Mouse (Mus musculus): ENCODE data around the gene Gstm1. TPM values are rescaled to one million over a fixed set of nuclear protein-coding genes. Genes with fewer than 3 reads are reported as not detected.
A peak's percentile ranks its signal among the peaks of the same experiment; 100 is the strongest.
"Not testable (repeated sequence)": the region's sequence is repeated elsewhere in the genome, so short reads cannot be mapped to it uniquely, and the experiment has no call there.

Gstm1 gene
- polyA plus RNA-seq, 1 experiment from 2014 or later: 136 TPM

DNA sequence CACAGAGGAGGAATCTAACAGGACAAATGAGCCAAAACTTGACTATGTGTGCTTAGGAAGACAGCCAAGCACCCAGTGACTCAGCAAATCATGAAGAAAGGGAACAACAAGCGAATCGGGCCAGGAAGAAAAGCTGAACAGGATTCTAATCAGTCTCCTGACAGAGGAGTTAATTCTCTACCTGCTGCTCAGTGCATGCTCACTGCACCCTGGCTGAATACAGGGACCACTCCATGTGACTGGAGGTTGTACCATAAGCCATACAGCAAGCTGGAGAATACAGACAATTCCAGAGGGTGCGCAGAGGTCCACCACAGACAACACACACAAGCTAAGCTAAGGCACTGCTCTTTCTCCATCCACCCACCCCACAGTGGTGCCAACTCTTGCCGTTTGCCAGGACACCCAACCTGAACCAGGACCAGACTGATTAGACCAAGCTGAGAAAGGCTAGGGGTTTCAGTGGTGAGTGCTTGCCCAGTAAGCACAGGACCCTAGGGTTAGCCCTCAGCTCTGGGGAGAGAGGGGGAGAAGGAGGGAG lies 4.4 kb downstream of the Gstm1 start:
- no peak overlapping the region for H3K4me3 ChIP-seq
- H3K4me2 ChIP-seq: 0 out of 2 replicates have a peak overlapping the region, but pooled peaks have one; percentile 4
- no peaks in the 10 kb centered on the region for H3K27me3 ChIP-seq
- H3K9ac ChIP-seq: no peak overlapping the region
- WGBS: 72% methylated on average over 4 of the region's 4 CpGs
- H3K36me3 ChIP-seq: no peaks in the 10 kb centered on the region
- no peaks in the 10 kb centered on the region for H3K9me3 ChIP-seq
- H3K27ac ChIP-seq (replicated peaks): no peak overlapping the region
- no peak for ATAC-seq (ENCODE audit: low FRiP score, low read depth)
- H3K4me1 ChIP-seq (replicated peaks): peaks cover 32% of the 10 kb centered on the region

DNA sequence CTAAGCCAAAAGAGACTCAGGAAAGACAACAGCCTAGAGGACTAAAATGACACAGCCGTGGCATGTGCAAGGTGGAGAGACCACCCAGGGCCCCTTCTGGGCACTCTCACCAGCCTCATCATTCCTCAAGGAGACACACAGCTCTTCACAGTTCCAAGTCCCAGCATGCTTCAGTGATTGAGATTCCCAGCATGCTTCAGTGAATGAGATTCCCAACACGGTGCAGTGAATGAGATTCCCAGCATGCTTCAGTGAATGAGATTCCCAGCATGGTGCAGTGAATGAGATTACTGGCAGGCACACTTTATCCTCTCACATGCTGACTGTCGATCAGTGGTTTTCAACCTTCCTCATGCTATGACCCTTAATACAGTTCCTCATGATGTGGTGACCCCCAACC lies 6.2 kb downstream of the Gstm1 start:
- peak overlapping the region; percentile 42; the same call in 1 of the 2 replicates for H3K27ac ChIP-seq (replicated peaks)
- no peaks in the 10 kb centered on the region for H3K9me3 ChIP-seq
- no peak overlapping the region for H3K4me3 ChIP-seq
- H3K9ac ChIP-seq: no peak overlapping the region
- no peaks in the 10 kb centered on the region for H3K27me3 ChIP-seq
- no peak overlapping the region for H3K4me2 ChIP-seq
- H3K36me3 ChIP-seq: no peaks in the 10 kb centered on the region
- ATAC-seq (ENCODE audit: low FRiP score, low read depth): peak; percentile 60; the same call in 1 of the 2 replicates
- peaks cover 19% of the 10 kb centered on the region for H3K4me1 ChIP-seq (replicated peaks)
- 25% methylated on average over 3 of the region's 3 CpGs for WGBS

DNA sequence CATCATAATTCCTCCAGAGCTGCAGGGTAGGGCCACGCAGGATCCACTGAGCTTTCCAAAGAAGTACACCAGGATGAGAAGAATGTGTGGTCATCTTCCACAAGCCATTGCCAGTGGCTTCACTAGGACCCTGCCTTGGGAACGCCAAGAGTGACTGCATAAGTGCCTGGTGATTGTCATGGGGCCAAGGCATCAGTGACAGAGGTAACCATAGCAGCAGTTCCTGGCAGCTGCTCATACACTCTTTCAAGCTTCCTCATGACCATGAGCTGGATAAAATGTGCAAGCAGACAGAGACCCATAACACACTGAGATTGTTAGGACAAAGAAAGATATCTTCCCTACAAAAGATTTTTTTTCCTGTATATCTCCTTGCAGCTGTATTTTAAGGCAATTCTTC lies 7.5 kb downstream of the Gstm1 start:
- H3K9me3 ChIP-seq: no peaks in the 10 kb centered on the region
- H3K4me3 ChIP-seq: no peak overlapping the region
- H3K36me3 ChIP-seq: no peaks in the 10 kb centered on the region
- H3K4me2 ChIP-seq: no peak overlapping the region
- H3K27ac ChIP-seq (replicated peaks): no peak overlapping the region
- H3K27me3 ChIP-seq: no peaks in the 10 kb centered on the region
- H3K9ac ChIP-seq: no peak overlapping the region
- WGBS: 59% methylated on average over 2 of the region's 2 CpGs
- ATAC-seq (ENCODE audit: low FRiP score, low read depth): no peak
- H3K4me1 ChIP-seq (replicated peaks): peaks cover 13% of the 10 kb centered on the region; the same call in 1 of the 2 replicates

DNA sequence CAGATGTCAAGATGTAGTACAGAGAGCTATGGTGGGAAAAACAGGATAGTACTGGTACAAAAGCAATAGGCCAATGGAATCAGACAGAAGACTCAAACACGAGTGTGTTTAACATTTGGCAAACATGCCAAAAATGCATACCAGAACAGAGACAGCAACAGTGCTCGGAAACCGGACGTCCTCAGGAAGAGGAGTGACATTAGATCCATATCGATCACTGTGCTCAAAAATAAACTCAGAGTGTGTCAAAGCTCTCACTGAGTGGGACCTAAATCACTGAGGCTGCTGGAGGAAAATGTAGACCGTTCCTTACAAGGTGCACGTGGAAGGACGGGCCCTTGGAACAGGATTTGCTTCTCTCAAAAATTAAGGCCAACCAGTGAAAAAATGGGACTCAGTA lies 15.8 kb downstream of the Gstm1 start:
- no peak overlapping the region for H3K4me2 ChIP-seq
- WGBS: 83% methylated on average over 8 of the region's 8 CpGs
- no peak overlapping the region for H3K27ac ChIP-seq (replicated peaks)
- H3K27me3 ChIP-seq: no peaks in the 10 kb centered on the region
- H3K9ac ChIP-seq: no peak overlapping the region
- no peaks in the 10 kb centered on the region for H3K36me3 ChIP-seq
- ATAC-seq (ENCODE audit: low FRiP score, low read depth): no peak
- H3K9me3 ChIP-seq: no peaks in the 10 kb centered on the region
- no peaks in the 10 kb centered on the region for H3K4me1 ChIP-seq (replicated peaks)
- H3K4me3 ChIP-seq: no peak overlapping the region

DNA sequence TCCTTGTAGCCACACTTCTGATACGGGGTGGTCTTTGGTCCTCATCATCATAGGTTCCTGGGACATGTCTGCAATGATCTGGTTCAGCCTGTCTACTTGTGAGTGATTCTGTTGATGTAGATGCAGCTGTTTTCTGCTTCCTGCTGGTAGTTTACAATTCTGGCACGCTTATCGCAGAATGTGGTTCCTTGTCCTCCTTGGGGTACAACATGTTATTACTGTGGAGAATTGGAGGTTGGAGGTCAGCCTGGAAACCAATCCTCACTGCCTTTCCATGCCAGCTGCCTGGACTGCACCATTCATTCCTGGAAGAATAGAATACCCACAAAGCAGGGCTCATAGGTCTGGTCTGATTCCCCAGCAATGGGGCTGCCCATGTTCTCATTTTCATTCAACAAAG lies 18.3 kb downstream of the Gstm1 start:
- Histone ChIP-seq H3K9ac (no peak overlapping the region), H3K4me1 (replicated peaks) (no peaks in the 10 kb centered on the region), H3K27me3 (no peaks in the 10 kb centered on the region), H3K36me3 (no peaks in the 10 kb centered on the region), H3K9me3 (no peaks in the 10 kb centered on the region), H3K27ac (replicated peaks) (no peak overlapping the region), H3K4me3 (no peak overlapping the region), H3K4me2 (no peak overlapping the region)
- 81% methylated on average over 3 of the region's 3 CpGs for WGBS
- ATAC-seq (ENCODE audit: low FRiP score, low read depth): no peak

DNA sequence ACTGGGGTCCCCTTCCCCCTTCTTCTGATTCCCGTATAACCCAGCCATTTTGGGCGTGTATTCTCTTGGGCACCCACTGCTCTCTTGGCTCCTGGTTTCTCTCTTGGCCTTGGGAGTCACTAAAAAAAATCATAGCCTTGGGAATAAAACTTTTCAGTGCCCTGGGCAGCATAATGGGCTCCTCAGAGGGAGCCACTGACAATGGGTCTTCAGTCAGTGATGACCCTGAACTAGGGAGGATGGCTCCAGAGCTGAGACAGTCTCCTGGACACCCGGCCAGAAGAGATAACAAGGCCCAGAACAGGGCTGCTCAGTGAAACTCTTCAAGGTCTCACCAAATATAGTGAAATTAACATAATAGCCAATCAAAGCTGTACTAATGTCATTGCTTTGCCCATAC lies 19.2 kb downstream of the Gstm1 start:
- no peaks in the 10 kb centered on the region for H3K36me3 ChIP-seq
- WGBS: 93% methylated on average over 3 of the region's 3 CpGs
- no peaks in the 10 kb centered on the region for H3K9me3 ChIP-seq
- no peak overlapping the region for H3K9ac ChIP-seq
- H3K4me1 ChIP-seq (replicated peaks): no peaks in the 10 kb centered on the region
- H3K27me3 ChIP-seq: no peaks in the 10 kb centered on the region
- no peak overlapping the region for H3K4me3 ChIP-seq
- no peak overlapping the region for H3K27ac ChIP-seq (replicated peaks)
- no peak overlapping the region for H3K4me2 ChIP-seq
- ATAC-seq (ENCODE audit: low FRiP score, low read depth): no peak

DNA sequence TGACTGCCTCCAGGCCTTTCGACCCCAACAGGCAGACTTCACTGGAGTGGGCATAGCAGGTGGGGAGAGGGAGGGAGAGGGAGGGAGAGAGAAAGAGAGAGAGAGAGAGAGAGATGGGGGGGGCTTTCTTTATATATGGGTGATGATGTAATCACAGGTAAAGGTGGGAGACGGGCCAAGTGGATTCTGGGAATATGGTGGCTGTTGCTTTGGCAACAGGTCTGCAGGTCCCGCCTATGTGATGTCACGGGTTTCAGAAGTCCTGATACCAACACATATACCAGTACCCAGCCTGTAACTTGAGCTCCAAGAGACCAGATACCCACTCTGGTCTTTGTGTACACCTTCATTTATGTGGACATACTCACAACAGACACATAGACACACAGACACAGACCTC lies 21.2 kb downstream of the Gstm1 start:
- no peak for ATAC-seq (ENCODE audit: low FRiP score, low read depth)
- no peaks in the 10 kb centered on the region for H3K27me3 ChIP-seq
- H3K27ac ChIP-seq (replicated peaks): no peak overlapping the region

DNA sequence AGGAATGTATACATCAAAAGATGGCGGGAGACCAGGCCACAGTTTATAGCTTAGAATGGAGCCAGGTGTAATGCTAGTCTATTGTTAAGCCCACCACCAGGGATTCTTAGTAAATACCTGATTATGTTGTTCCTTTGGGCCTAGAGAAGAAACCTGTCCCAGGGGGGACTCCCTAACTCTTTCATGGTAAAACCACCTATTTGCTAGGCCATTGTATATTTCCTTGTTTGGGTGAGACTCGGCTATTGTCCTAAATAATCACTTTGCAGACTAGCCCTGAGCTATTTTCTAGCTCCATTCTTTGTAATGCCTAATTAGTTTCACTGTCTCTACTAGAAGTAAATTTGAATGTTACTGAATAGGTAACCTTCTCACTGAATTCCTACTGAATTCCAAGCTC lies 21.8 kb downstream of the Gstm1 start:
- H3K9me3 ChIP-seq; ATAC-seq (ENCODE audit: low FRiP score, low read depth); H3K27me3 ChIP-seq: not testable (repeated sequence)

More for the DNA sequence above, 21.2 kb downstream of the Gstm1 start:
- no peak overlapping the region for H3K9ac ChIP-seq
- no peak overlapping the region for H3K4me2 ChIP-seq
- no peaks in the 10 kb centered on the region for H3K9me3 ChIP-seq
- H3K4me1 ChIP-seq (replicated peaks): no peaks in the 10 kb centered on the region
- H3K4me3 ChIP-seq: no peak overlapping the region
- H3K36me3 ChIP-seq: no peaks in the 10 kb centered on the region
- 84% methylated on average over 4 of the region's 4 CpGs for WGBS

DNA sequence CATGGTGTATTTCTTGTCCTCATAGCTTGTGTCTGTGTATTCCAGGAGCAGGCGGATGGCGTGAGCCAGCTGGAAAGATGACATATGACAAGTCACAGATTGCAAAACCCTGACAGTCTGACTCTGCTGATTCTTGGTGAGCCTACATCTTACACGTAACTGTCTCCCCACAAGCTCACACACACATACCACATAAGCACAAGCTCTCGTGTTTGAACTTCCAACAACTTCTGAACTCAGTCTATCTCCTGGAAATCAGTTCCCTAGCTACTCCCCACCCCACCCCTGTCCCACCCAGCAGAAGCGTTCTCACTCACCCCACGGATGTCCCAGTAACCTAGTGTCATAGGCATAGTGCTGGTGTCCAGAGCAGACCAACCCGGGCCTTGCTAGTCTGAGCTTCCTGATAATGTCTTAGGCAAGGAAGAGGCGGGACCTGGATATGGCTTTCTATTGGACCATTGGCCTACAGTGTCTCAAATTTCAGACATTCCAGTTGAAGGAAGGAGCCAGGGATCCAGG lies 31.7 kb downstream of the Gstm1 start, which contains the start of gene Gstm2:
Gstm2 (minus strand) TSS at position 413 of the 522 bp plus-strand sequence.
- no peaks in the 10 kb centered on the region for H3K9me3 ChIP-seq
- no peaks in the 10 kb centered on the region for H3K27me3 ChIP-seq
- no peak within 1 kb of the TSS for H3K27ac ChIP-seq (replicated peaks)
- no peaks in the 10 kb centered on the region for H3K4me1 ChIP-seq (replicated peaks)
- H3K4me2 ChIP-seq: no peak within 1 kb of the TSS
- no peaks in the 10 kb centered on the region for H3K36me3 ChIP-seq
- 77% methylated on average over 8 of the region's 8 CpGs for WGBS
- no peak within 1 kb of the TSS for H3K9ac ChIP-seq
- ATAC-seq (ENCODE audit: low FRiP score, low read depth): no peak
- H3K4me3 ChIP-seq: no peak within 1 kb of the TSS

More for the DNA sequence above, 21.8 kb downstream of the Gstm1 start:
- not testable (repeated sequence) for H3K9ac ChIP-seq; H3K4me3 ChIP-seq; H3K36me3 ChIP-seq; H3K27ac ChIP-seq (replicated peaks); H3K4me2 ChIP-seq; H3K4me1 ChIP-seq (replicated peaks)
- 71% methylated on average over 2 of the region's 2 CpGs for WGBS

DNA sequence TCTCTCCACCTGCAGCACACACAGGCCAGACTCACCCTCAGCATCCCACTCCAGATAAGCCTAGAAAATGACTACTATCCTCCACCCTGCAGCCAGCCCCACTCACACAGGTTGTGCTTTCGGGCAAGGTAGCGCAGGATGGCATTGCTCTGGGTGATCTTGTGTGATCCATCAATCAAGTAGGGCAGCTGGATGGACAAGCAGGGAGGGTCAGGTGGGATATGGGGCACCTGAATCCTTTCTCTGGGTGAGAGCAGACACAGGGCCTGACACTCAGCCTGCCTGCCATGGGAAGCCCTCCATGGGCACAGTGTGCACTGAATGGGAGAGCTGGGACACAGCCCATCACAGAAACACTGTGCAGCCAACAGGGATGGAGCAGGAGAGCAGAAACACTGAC lies 32.6 kb downstream of the Gstm1 start:
- WGBS: 93% methylated on average over 2 of the region's 2 CpGs
- not testable (repeated sequence) for ATAC-seq (ENCODE audit: low FRiP score, low read depth); H3K9ac ChIP-seq

DNA sequence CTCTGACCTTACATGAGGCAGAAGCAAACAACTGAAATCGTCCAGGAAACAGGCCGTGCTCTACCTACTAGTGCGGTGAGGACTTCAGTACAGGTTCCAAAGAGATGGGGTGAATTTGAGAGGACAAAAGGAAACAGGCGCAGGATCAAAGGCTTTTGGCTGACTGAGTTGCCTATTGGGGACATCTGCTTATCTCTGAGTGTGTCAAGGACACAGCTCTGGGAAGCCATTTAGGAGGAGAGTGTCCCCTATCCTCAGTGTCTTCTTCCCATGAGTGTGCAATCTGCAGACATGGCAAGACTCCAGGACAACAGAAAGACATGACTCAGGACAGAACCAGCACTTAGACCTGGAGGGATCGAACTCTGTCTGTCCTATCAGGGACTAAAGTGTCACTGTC lies 33.3 kb downstream of the Gstm1 start:
- no peaks in the 10 kb centered on the region for H3K4me1 ChIP-seq (replicated peaks)
- H3K4me3 ChIP-seq: no peak overlapping the region
- ATAC-seq (ENCODE audit: low FRiP score, low read depth): no peak
- H3K9me3 ChIP-seq: no peaks in the 10 kb centered on the region
- no peak overlapping the region for H3K27ac ChIP-seq (replicated peaks)
- WGBS: 86% methylated on average over 5 of the region's 5 CpGs
- H3K27me3 ChIP-seq: no peaks in the 10 kb centered on the region
- H3K36me3 ChIP-seq: no peaks in the 10 kb centered on the region
- no peak overlapping the region for H3K9ac ChIP-seq
- no peak overlapping the region for H3K4me2 ChIP-seq

More for the DNA sequence above, 32.6 kb downstream of the Gstm1 start:
- not testable (repeated sequence) for H3K4me1 ChIP-seq (replicated peaks); H3K9me3 ChIP-seq; H3K36me3 ChIP-seq; H3K27me3 ChIP-seq; H3K4me3 ChIP-seq; H3K27ac ChIP-seq (replicated peaks); H3K4me2 ChIP-seq

DNA sequence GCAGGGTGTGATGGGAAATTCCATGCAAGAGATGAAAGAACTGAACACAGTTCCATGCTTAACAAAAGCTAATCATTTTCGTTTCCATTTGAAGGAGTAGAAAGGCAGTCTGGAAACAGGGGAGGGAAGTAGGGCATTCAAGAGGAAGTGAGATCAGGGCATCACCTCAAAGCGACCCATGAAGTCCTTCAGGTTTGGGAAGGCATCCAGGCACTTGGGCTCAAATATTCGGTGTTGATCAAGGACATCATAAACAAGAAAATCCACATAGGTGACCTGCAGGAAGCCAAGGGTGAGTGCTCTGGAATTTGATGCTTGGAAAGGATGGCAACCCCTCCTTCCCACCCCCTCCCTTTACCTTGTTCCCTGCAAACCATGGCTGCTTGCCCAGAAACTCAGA lies 34.0 kb downstream of the Gstm1 start:
- ATAC-seq (ENCODE audit: low FRiP score, low read depth): no peak
- Histone ChIP-seq H3K27me3 (no peaks in the 10 kb centered on the region), H3K9me3 (no peaks in the 10 kb centered on the region), H3K4me2 (no peak overlapping the region), H3K4me1 (replicated peaks) (no peaks in the 10 kb centered on the region), H3K4me3 (no peak overlapping the region), H3K9ac (no peak overlapping the region), H3K27ac (replicated peaks) (no peak overlapping the region), H3K36me3 (no peaks in the 10 kb centered on the region)
- WGBS: 67% methylated on average over 3 of the region's 3 CpGs

DNA sequence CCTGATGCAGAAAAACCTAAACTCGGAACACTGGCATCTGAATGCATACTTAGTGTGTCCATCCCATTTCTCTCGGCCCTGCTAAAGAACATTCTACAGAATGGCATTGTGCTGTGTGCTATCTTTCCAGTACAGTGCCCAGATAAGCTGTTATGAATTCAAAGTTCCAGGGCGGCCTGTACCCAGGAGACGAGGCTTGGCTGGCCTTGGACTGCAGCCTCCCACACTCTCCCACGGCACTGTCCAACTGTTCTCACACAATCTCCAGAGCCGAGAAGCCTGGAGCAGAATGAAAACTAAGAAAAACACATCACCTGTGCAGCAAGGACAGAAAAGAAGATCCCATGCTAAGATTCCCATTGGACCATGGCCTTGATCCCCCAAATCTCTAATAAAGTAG lies 35.0 kb downstream of the Gstm1 start:
- no peak overlapping the region for H3K4me2 ChIP-seq
- no peaks in the 10 kb centered on the region for H3K9me3 ChIP-seq
- WGBS: 80% methylated on average over 6 of the region's 6 CpGs
- H3K36me3 ChIP-seq: no peaks in the 10 kb centered on the region
- H3K27me3 ChIP-seq: no peaks in the 10 kb centered on the region
- ATAC-seq (ENCODE audit: low FRiP score, low read depth): no peak
- H3K27ac ChIP-seq (replicated peaks): no peak overlapping the region
- H3K9ac ChIP-seq: no peak overlapping the region
- no peak overlapping the region for H3K4me3 ChIP-seq
- H3K4me1 ChIP-seq (replicated peaks): no peaks in the 10 kb centered on the region
